Mouse (Mus musculus) midbrain, embryonic 15.5 days (tissue): ENCODE results near the gene Ccdc138. TPM values are rescaled to one million over a fixed set of nuclear protein-coding genes. Genes with fewer than 3 reads are reported as not detected.

Source experiments
- ATAC-seq: fragments of 200-750 bp; cut with Nextera tagmentation; replicated peaks from 2 replicates; pipeline ENCODE4 v1.8.0; 2017; ENCODE audit warnings: moderate TSS enrichment
- H3K27ac ChIP-seq: fragments of 300-500 bp; sonication (generic); 2 replicates; pipeline ENCODE4 v1.5.1; 2015; ENCODE audit warnings: mild to moderate bottlenecking, inconsistent platforms
- H3K27me3 ChIP-seq: fragments of 300-500 bp; sonication (generic); replicated peaks from 2 replicates; pipeline ENCODE4 v1.6.1; 2015; ENCODE audit warnings: inconsistent platforms
- H3K36me3 ChIP-seq: fragments of 300-500 bp; sonication (generic); replicated peaks from 2 replicates; pipeline ENCODE4 v1.6.1; 2015; ENCODE audit warnings: inconsistent platforms
- H3K4me1 ChIP-seq: fragments of 300-500 bp; sonication (generic); 2 replicates; pipeline ENCODE4 v1.6.1; 2015; ENCODE audit warnings: inconsistent platforms
- H3K4me2 ChIP-seq: fragments of 300-500 bp; sonication (generic); 2 replicates; pipeline ENCODE4 v1.6.1; 2015; ENCODE audit warnings: inconsistent platforms, mild to moderate bottlenecking, moderate library complexity
- H3K4me3 ChIP-seq: fragments of 300-500 bp; sonication (generic); 2 replicates; pipeline ENCODE4 v1.5.1; 2015; ENCODE audit warnings: mild to moderate bottlenecking, inconsistent platforms
- H3K9ac ChIP-seq: fragments of 300-500 bp; sonication (generic); 2 replicates; pipeline ENCODE4 v1.6.1; 2015; ENCODE audit warnings: mild to moderate bottlenecking, inconsistent platforms
- H3K9me3 ChIP-seq: fragments of 300-500 bp; sonication (generic); 2 replicates; pipeline ENCODE4 v1.6.1; 2016; ENCODE audit warnings: inconsistent platforms
- WGBS: fragments of 180-500 bp; shearing (Covaris S2); methylation state at CpG from one replicate; pipeline ENCODE4 v1.1.7; 2015; ENCODE audit warnings: mixed read lengths; 5-methylcytosine and 5-hydroxymethylcytosine counted together
- polyA plus RNA-seq: library from polyadenylated mRNA; unstranded; fragments of >200 nt; fragmentation: Nextera tagmentation; extraction: Ambion mirVana; gene quantifications from 2 replicates; pipeline ENCODE4 v1.2.1, GENCODE M21; 2015

Ccdc138 gene
- polyA plus RNA-seq, result 9.6 and 10.0 TPM in 2 replicates

GRCm38 (mm10) chr10:58497320-58498284 is at the start of gene Ccdc138:
Gene Ccdc138, plus strand, starts transcription at chr10:58497948.
- peak; percentile 100 for ATAC-seq
- H3K27ac ChIP-seq, result peak within 1 kb of the TSS; percentile 84
- H3K4me2 ChIP-seq, result peak within 1 kb of the TSS; percentile 70
- WGBS, result 1% methylated on average over 50 of the region's 50 CpGs
- H3K27me3 ChIP-seq, result no peaks in the 10 kb centered on the region
- peak within 1 kb of the TSS; percentile 87 for H3K4me3 ChIP-seq
- peaks cover 15% of the 10 kb centered on the region for H3K36me3 ChIP-seq
- H3K9me3 ChIP-seq, result no peaks in the 10 kb centered on the region
- H3K9ac ChIP-seq, result peak within 1 kb of the TSS; percentile 64
- peaks cover 10% of the 10 kb centered on the region for H3K4me1 ChIP-seq

GRCm38 (mm10) chr10:58451575-58451974 is 46.2 kb upstream of the Ccdc138 start:
- Histone ChIP-seq H3K9me3 (no peaks in the 10 kb centered on the region), H3K4me3 (no peak overlapping the region), H3K36me3 (peaks cover 17% of the 10 kb centered on the region), H3K4me1 (peaks cover 11% of the 10 kb centered on the region), H3K27ac (no peak overlapping the region), H3K27me3 (no peaks in the 10 kb centered on the region), H3K9ac (no peak overlapping the region), H3K4me2 (no peak overlapping the region)
- no peak for ATAC-seq

GRCm38 (mm10) chr10:58452185-58452584 is 45.6 kb upstream of the Ccdc138 start:
- ATAC-seq, result no peak
- H3K9me3 ChIP-seq, result no peaks in the 10 kb centered on the region
- WGBS, result 92% methylated on average over 1 of the region's 1 CpGs
- no peak overlapping the region for H3K4me2 ChIP-seq
- H3K4me3 ChIP-seq, result no peak overlapping the region
- H3K9ac ChIP-seq, result no peak overlapping the region
- H3K36me3 ChIP-seq, result peaks cover 17% of the 10 kb centered on the region
- peaks cover 11% of the 10 kb centered on the region for H3K4me1 ChIP-seq
- no peaks in the 10 kb centered on the region for H3K27me3 ChIP-seq
- H3K27ac ChIP-seq, result no peak overlapping the region

- Histone ChIP-seq H3K4me2 (no peak overlapping the region), H3K9ac (no peak overlapping the region), H3K4me3 (no peak overlapping the region), H3K36me3 (peaks cover 22% of the 10 kb centered on the region; the same call in 1 of the 2 replicates), H3K27me3 (no peaks in the 10 kb centered on the region), H3K4me1 (no peaks in the 10 kb centered on the region), H3K27ac (no peak overlapping the region), H3K9me3 (no peaks in the 10 kb centered on the region)
- WGBS, result 87% methylated on average over 1 of the region's 1 CpGs
- no peak for ATAC-seq
These were observed 37.9 kb upstream of the Ccdc138 start for GRCm38 (mm10) chr10:58459896-58460295.

- WGBS, result 84% methylated on average over 5 of the region's 5 CpGs
These were observed 20.5 kb upstream of the Ccdc138 start for GRCm38 (mm10) chr10:58477086-58477755.

GRCm38 (mm10) chr10:58478071-58478578 is 19.6 kb upstream of the Ccdc138 start:
- H3K4me1 ChIP-seq, result no peaks in the 10 kb centered on the region
- H3K27ac ChIP-seq, result no peak overlapping the region
- H3K36me3 ChIP-seq, result peaks cover 42% of the 10 kb centered on the region
- no peak overlapping the region for H3K4me2 ChIP-seq
- no peak overlapping the region for H3K4me3 ChIP-seq
- no peak for ATAC-seq
- H3K9me3 ChIP-seq, result no peaks in the 10 kb centered on the region
- 97% methylated on average over 2 of the region's 2 CpGs for WGBS
- H3K27me3 ChIP-seq, result no peaks in the 10 kb centered on the region
- H3K9ac ChIP-seq, result no peak overlapping the region

More at GRCm38 (mm10) chr10:58477086-58477755, 20.5 kb upstream of the Ccdc138 start:
- no peak overlapping the region for H3K4me2 ChIP-seq
- no peaks in the 10 kb centered on the region for H3K4me1 ChIP-seq
- no peaks in the 10 kb centered on the region for H3K9me3 ChIP-seq
- no peak overlapping the region for H3K9ac ChIP-seq
- no peaks in the 10 kb centered on the region for H3K27me3 ChIP-seq
- H3K27ac ChIP-seq, result no peak overlapping the region
- peaks cover 41% of the 10 kb centered on the region for H3K36me3 ChIP-seq
- ATAC-seq, result no peak
- H3K4me3 ChIP-seq, result no peak overlapping the region

- H3K4me2 ChIP-seq, result no peak overlapping the region
- peaks cover 54% of the 10 kb centered on the region for H3K36me3 ChIP-seq
- H3K27ac ChIP-seq, result no peak overlapping the region
- no peak for ATAC-seq
- H3K27me3 ChIP-seq, result no peaks in the 10 kb centered on the region
- H3K4me3 ChIP-seq, result no peak overlapping the region
- H3K9me3 ChIP-seq, result no peaks in the 10 kb centered on the region
- no peaks in the 10 kb centered on the region for H3K4me1 ChIP-seq
- H3K9ac ChIP-seq, result no peak overlapping the region
- 96% methylated on average over 4 of the region's 4 CpGs for WGBS
These were observed 17.7 kb upstream of the Ccdc138 start for GRCm38 (mm10) chr10:58479954-58480490.

- H3K27me3 ChIP-seq, result no peaks in the 10 kb centered on the region
- peaks cover 35% of the 10 kb centered on the region for H3K36me3 ChIP-seq
- H3K9me3 ChIP-seq, result no peaks in the 10 kb centered on the region
- H3K27ac ChIP-seq, result no peak overlapping the region
- WGBS, result 96% methylated on average over 5 of the region's 5 CpGs
- H3K4me2 ChIP-seq, result no peak overlapping the region
- ATAC-seq, result no peak
- no peak overlapping the region for H3K9ac ChIP-seq
- no peaks in the 10 kb centered on the region for H3K4me1 ChIP-seq
- H3K4me3 ChIP-seq, result no peak overlapping the region
These were observed 6.7 kb upstream of the Ccdc138 start for GRCm38 (mm10) chr10:58491031-58491430.

- H3K9ac ChIP-seq, result no peak overlapping the region
- peaks cover 29% of the 10 kb centered on the region for H3K36me3 ChIP-seq
- no peak overlapping the region for H3K27ac ChIP-seq
- H3K4me2 ChIP-seq, result no peak overlapping the region
- ATAC-seq, result no peak
- no peak overlapping the region for H3K4me3 ChIP-seq
- H3K27me3 ChIP-seq, result no peaks in the 10 kb centered on the region
- no peaks in the 10 kb centered on the region for H3K9me3 ChIP-seq
- 95% methylated on average over 2 of the region's 2 CpGs for WGBS
- H3K4me1 ChIP-seq, result peaks cover 10% of the 10 kb centered on the region
These were observed 2.1 kb upstream of the Ccdc138 start for GRCm38 (mm10) chr10:58495637-58496036.

- ATAC-seq, result no peak
- Histone ChIP-seq H3K4me2 (peak overlapping the region; percentile 70), H3K4me3 (no peak overlapping the region), H3K27me3 (no peaks in the 10 kb centered on the region), H3K27ac (no peak overlapping the region), H3K4me1 (peaks cover 10% of the 10 kb centered on the region), H3K9me3 (no peaks in the 10 kb centered on the region), H3K9ac (no peak overlapping the region), H3K36me3 (peaks cover 19% of the 10 kb centered on the region)
These were observed 1.0 kb upstream of the Ccdc138 start for GRCm38 (mm10) chr10:58496732-58497131.

GRCm38 (mm10) chr10:58498516-58498915 is 768 bp downstream of the Ccdc138 start:
- Histone ChIP-seq H3K4me3 (peak overlapping the region; percentile 87), H3K27me3 (no peaks in the 10 kb centered on the region), H3K9me3 (no peaks in the 10 kb centered on the region), H3K27ac (no peak overlapping the region), H3K4me2 (peak overlapping the region; percentile 70), H3K4me1 (peaks cover 10% of the 10 kb centered on the region), H3K9ac (peak overlapping the region; percentile 64; the same call in 1 of the 2 replicates), H3K36me3 (peaks cover 8% of the 10 kb centered on the region; the same call in 1 of the 2 replicates)
- WGBS, result 54% methylated on average over 2 of the region's 2 CpGs
- no peak for ATAC-seq

GRCm38 (mm10) chr10:58529358-58529757 is 31.6 kb downstream of the Ccdc138 start:
- Histone ChIP-seq H3K36me3 (0 out of 2 replicates have a peak, but pooled peaks cover 5% of the 10 kb centered on the region), H3K27ac (no peak overlapping the region), H3K4me3 (no peak overlapping the region), H3K27me3 (no peaks in the 10 kb centered on the region), H3K9ac (no peak overlapping the region), H3K4me1 (no peaks in the 10 kb centered on the region), H3K4me2 (no peak overlapping the region), H3K9me3 (no peaks in the 10 kb centered on the region)
- 94% methylated on average over 1 of the region's 1 CpGs for WGBS
- ATAC-seq, result no peak
